Mouse (Mus musculus) spleen, postnatal 36 days (tissue): ENCODE results near the gene Anp32a.
A peak's percentile ranks its signal among the peaks of the same experiment; 100 is the strongest.

ENCODE experiments used
- DNase-seq, 2 experiments: peaks; one replicate each; pipeline ENCODE4 v3.0.0; 2022; ENCODE audit warnings: low spot score in 2 of 2, mixed read lengths in 1 of 2

Gene Anp32a

GRCm38 (mm10) chr9:62341123-62341486 is at the start of gene Anp32a:
Anp32a (plus strand) TSS chr9:62341293.
- peak; percentile 99 for DNase-seq

- peak; percentile 63 to 67 for DNase-seq
These were observed 45.9 kb upstream of the Anp32a start for GRCm38 (mm10) chr9:62295006-62295698.

- no peak for DNase-seq
These were observed 44.2 kb upstream of the Anp32a start for GRCm38 (mm10) chr9:62296891-62297290.

- no peak for DNase-seq
These were observed 25.5 kb upstream of the Anp32a start for GRCm38 (mm10) chr9:62315556-62315955.

- DNase-seq: no peak
These were observed 22.4 kb upstream of the Anp32a start for GRCm38 (mm10) chr9:62318729-62319128.

- DNase-seq: no peak
These were observed 17.3 kb upstream of the Anp32a start for GRCm38 (mm10) chr9:62323816-62324215.

GRCm38 (mm10) chr9:62325965-62326364 is 15.1 kb upstream of the Anp32a start:
- DNase-seq: no peak

GRCm38 (mm10) chr9:62334298-62334825 is 6.7 kb upstream of the Anp32a start:
- DNase-seq: no peak

- no peak for DNase-seq
These were observed 5.7 kb upstream of the Anp32a start for GRCm38 (mm10) chr9:62335396-62335795.

GRCm38 (mm10) chr9:62337924-62338635 is 3.0 kb upstream of the Anp32a start:
- no peak for DNase-seq

- no peak for DNase-seq
These were observed 2.4 kb upstream of the Anp32a start for GRCm38 (mm10) chr9:62338636-62339191.

- no peak for DNase-seq
These were observed 581 bp upstream of the Anp32a start for GRCm38 (mm10) chr9:62340301-62341122.

GRCm38 (mm10) chr9:62341701-62342440 is 778 bp downstream of the Anp32a start:
- DNase-seq: peak; percentile 25 to 30

GRCm38 (mm10) chr9:62342441-62343191 is 1.5 kb downstream of the Anp32a start:
- DNase-seq: peak; percentile 52 to 58

- peak; percentile 75 to 78 for DNase-seq
These were observed 2.3 kb downstream of the Anp32a start for GRCm38 (mm10) chr9:62343192-62343903.

GRCm38 (mm10) chr9:62343904-62344491 is 2.9 kb downstream of the Anp32a start:
- DNase-seq: peak; percentile 60 to 61

- DNase-seq: peak; percentile 82 to 85
These were observed 3.5 kb downstream of the Anp32a start for GRCm38 (mm10) chr9:62344545-62344944.

- DNase-seq: no peak
These were observed 4.0 kb downstream of the Anp32a start for GRCm38 (mm10) chr9:62345081-62345481.
